Mouse (Mus musculus) megakaryocyte, embryonic 14.5 days (primary cell): Measurements from ENCODE around the gene Rbm39.

Source experiments
- FLI1 ChIP-seq: IDR thresholded peaks from 2 replicates; pipeline ENCODE4 v1.6.1; 2012; ENCODE audit warnings: low read length, inconsistent platforms, mixed read lengths
- GATA1 ChIP-seq: IDR thresholded peaks from 3 replicates; pipeline ENCODE4 v1.6.1; 2012; ENCODE audit warnings: mixed read lengths, low read length, inconsistent platforms, borderline replicate concordance

DNA sequence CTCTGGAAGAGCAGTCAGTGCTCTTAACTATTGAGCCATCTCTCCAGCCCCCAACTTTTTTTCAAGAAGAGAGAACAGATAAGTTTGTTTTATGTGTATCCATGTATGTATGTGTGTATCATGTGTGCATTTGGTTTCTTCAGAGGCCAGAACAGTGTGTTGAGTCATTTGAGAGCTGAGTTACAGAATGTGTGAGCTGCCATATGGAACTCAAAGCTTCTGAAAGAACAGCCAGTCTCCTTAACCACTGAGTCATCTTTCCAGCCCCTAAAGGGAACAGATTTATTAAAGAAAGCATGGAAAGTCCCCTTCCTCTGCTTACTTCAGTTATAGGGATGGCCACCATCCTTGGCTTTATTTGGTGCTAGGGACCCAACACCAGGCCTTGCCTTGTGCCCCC, 42.1 kb upstream of the Rbm39 start:
- TF ChIP-seq GATA1 (no peak), FLI1 (no peak)
